Mouse (Mus musculus) bone marrow, adult 2 months (tissue): ENCODE results near the gene Gpr3.

Experiments
- CTCF ChIP-seq: fragments of 200-500 bp; IDR thresholded peaks from 2 replicates; pipeline ENCODE4 v1.5.1; 2011; ENCODE audit warnings: low read length, control low read depth; ENCODE audit not compliant: control insufficient read depth, insufficient read depth
- POLR2A ChIP-seq: fragments of 200-500 bp; IDR thresholded peaks from 2 replicates; pipeline ENCODE4 v1.6.1; 2011; ENCODE audit warnings: low read depth, mild to moderate bottlenecking, control low read depth, low read length, borderline replicate concordance; ENCODE audit not compliant: control insufficient read depth

- no peak for TF ChIP-seq CTCF
- no peak for TF ChIP-seq POLR2A
These were observed 33.1 kb downstream of the Gpr3 start for GRCm38 (mm10) chr4:133179258-133179657.
